Mouse (Mus musculus) cerebellum, adult (tissue): ENCODE results near the gene Dcps.

Experiments used
- ATAC-seq: cut with Nextera tagmentation; 2 replicates; pipeline ENCODE4 v1.9.2; 2017; ENCODE audit warnings: mild to moderate bottlenecking, moderate library complexity, mixed read lengths; ENCODE audit not compliant: insufficient number of reproducible peaks, low FRiP score, low TSS enrichment

Gene Dcps

GRCm38 (mm10) chr9:35139231-35139744 lies 36.6 kb downstream of the Dcps start:
- no peak for ATAC-seq

- ATAC-seq, result no peak
Measured at GRCm38 (mm10) chr9:35138029-35138428, 37.8 kb downstream of the Dcps start.

- no peak for ATAC-seq
Measured at GRCm38 (mm10) chr9:35135575-35135974, 40.3 kb downstream of the Dcps start.

- no peak for ATAC-seq
Measured at GRCm38 (mm10) chr9:35131637-35132397, 44.0 kb downstream of the Dcps start.

GRCm38 (mm10) chr9:35128995-35129418 lies 46.9 kb downstream of the Dcps start:
- no peak for ATAC-seq

GRCm38 (mm10) chr9:35128564-35128963 lies 47.3 kb downstream of the Dcps start:
- ATAC-seq, result no peak

GRCm38 (mm10) chr9:35127561-35127960 lies 48.3 kb downstream of the Dcps start:
- no peak for ATAC-seq

- ATAC-seq, result no peak
Measured at GRCm38 (mm10) chr9:35127147-35127546, 48.7 kb downstream of the Dcps start.

GRCm38 (mm10) chr9:35124678-35124955 lies 51.2 kb downstream of the Dcps start:
- no peak for ATAC-seq

- ATAC-seq, result no peak
Measured at GRCm38 (mm10) chr9:35123804-35124677, 51.8 kb downstream of the Dcps start.

GRCm38 (mm10) chr9:35123456-35123803 lies 52.4 kb downstream of the Dcps start:
- ATAC-seq, result no peak

GRCm38 (mm10) chr9:35122551-35123266 lies 53.2 kb downstream of the Dcps start:
- ATAC-seq, result no peak

- no peak for ATAC-seq
Measured at GRCm38 (mm10) chr9:35119168-35119567, 56.7 kb downstream of the Dcps start, which contains the start of gene St3gal4. Gene St3gal4 (minus strand): TSS chr9:35119268.

- no peak for ATAC-seq
Measured at GRCm38 (mm10) chr9:35118563-35118962, 57.3 kb downstream of the Dcps start.

- ATAC-seq, result peak; percentile 41; the same call in 1 of the 2 replicates
Measured at GRCm38 (mm10) chr9:35117384-35118295, 58.2 kb downstream of the Dcps start.

- peak; percentile 65 for ATAC-seq
Measured at GRCm38 (mm10) chr9:35116391-35117381, 59.2 kb downstream of the Dcps start.

- no peak for ATAC-seq
Measured at GRCm38 (mm10) chr9:35115804-35116203, 60.1 kb downstream of the Dcps start.

- no peak for ATAC-seq
Measured at GRCm38 (mm10) chr9:35115299-35115698, 60.6 kb downstream of the Dcps start.

- ATAC-seq, result no peak
Measured at GRCm38 (mm10) chr9:35114234-35114633, 61.6 kb downstream of the Dcps start.
